18 mouse cellular contexts compared by ENCODE assay signal in the genomic region with DNA sequence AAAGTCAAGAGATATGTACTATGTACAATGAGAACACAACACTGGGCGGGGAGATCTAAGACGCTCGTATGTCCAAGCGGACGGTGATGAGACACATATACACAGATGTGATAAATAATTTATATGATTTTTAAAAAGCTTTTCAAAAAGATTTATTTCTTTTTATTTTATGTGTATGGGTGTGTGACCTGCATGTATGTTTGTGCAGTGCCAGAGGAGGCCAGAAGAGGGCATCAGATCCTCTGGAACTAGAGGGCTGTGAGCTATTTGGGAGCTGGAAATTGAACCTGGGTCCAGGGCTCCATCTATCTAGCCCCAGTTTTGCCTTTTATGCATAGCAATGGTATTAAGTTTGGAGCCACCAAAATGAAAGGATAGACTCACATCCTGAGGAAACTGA. TPM values are rescaled to one million over a fixed set of nuclear protein-coding genes. Genes with fewer than 3 reads are reported as not detected.
DNase-seq lines count a peak whose midpoint lies in the region; ATAC-seq and TF ChIP-seq lines count a peak whose summit lies in the region.
"Had no signal": no experiment of that assay in that cellular context is flagged by ENCODE, and none has a peak within 500 bp of the region (broad histone marks: within the 10 kb centered on the region; RNA-seq: fewer than 3 reads in every experiment).

No protein-coding gene starts in this region.

- DNase-seq in cerebellum, adult 2 months = no peak
- no peak for DNase-seq in cerebellum, adult 18-20 months
- DNase-seq in liver, adult 2 months (ENCODE audit: extremely low read depth, low read depth, low spot score) = no peak
- DNase-seq in liver, embryonic 11.5 days (ENCODE audit: low spot score) = no peak
- peak; percentile 53 for DNase-seq in ES-CJ7 (ENCODE audit: low read depth, low spot score)
- DNase-seq in lung, postnatal 36 days = peak; percentile 30
- no peak for DNase-seq in gastrocnemius, postnatal 14 days
- DNase-seq in right cerebral cortex, postnatal 14 days = no peak
- DNase-seq: embryo, embryonic 11 days; kidney, postnatal 10 days; right cerebral cortex, postnatal 25 days had no signal

- TF ChIP-seq POLR2A in cerebellum, adult 2 months (IDR thresholded peaks at IDR 0.05; ENCODE audit: borderline replicate concordance, insufficient read depth, low read length) = no peak
- no peak for TF ChIP-seq POLR2A in liver, adult 2 months (IDR thresholded peaks at IDR 0.05; ENCODE audit: extremely low read depth, insufficient read depth, low read length)

- no peaks in the 10 kb centered on the region for H3K27me3 ChIP-seq in cerebellum, adult 2 months (ENCODE audit: control insufficient read depth, insufficient read depth, low read length)
- no peaks in the 10 kb centered on the region for H3K27me3 ChIP-seq in liver, adult 2 months (ENCODE audit: control insufficient read depth, insufficient read depth, low read length)
- H3K27me3 ChIP-seq in liver, embryonic 11.5 days (replicated peaks; ENCODE audit: control insufficient read depth, insufficient read depth, low read length) = no peaks in the 10 kb centered on the region
- H3K27me3 ChIP-seq: forebrain, embryonic 13.5 days; megakaryocyte, embryonic 14.5 days; neural tube, embryonic 12.5 days had no signal

- H3K36me3 ChIP-seq in liver, adult 2 months (ENCODE audit: control insufficient read depth, insufficient read depth, low read length) = peaks cover 32% of the 10 kb centered on the region
- peaks cover 27% of the 10 kb centered on the region; the same call in 1 of the 2 replicates for H3K36me3 ChIP-seq in liver, embryonic 11.5 days (ENCODE audit: control insufficient read depth, insufficient read depth, low read length)

- H3K9me3 ChIP-seq in liver, embryonic 11.5 days (ENCODE audit: control insufficient read depth, low read length) = no peaks in the 10 kb centered on the region
- H3K9me3 ChIP-seq: forebrain, embryonic 13.5 days; limb, embryonic 10.5 days; megakaryocyte, embryonic 14.5 days; neural tube, embryonic 12.5 days had no signal

- H3K4me1 ChIP-seq in cerebellum, adult 2 months (ENCODE audit: control insufficient read depth, insufficient read depth, low read length) = no peaks in the 10 kb centered on the region
- no peaks in the 10 kb centered on the region for H3K4me1 ChIP-seq in liver, adult 2 months (ENCODE audit: control insufficient read depth, insufficient read depth, low read length)
- no peaks in the 10 kb centered on the region for H3K4me1 ChIP-seq in liver, embryonic 11.5 days (replicated peaks; ENCODE audit: control insufficient read depth, insufficient read depth, low read length)
- H3K4me1 ChIP-seq: forebrain, embryonic 13.5 days; limb, embryonic 10.5 days; megakaryocyte, embryonic 14.5 days; neural tube, embryonic 12.5 days had no signal

- H3K79me2 ChIP-seq in liver, adult 2 months (ENCODE audit: control insufficient read depth, insufficient read depth, low read length) = no peaks in the 10 kb centered on the region

- ATAC-seq in liver, embryonic 11.5 days (replicated peaks; ENCODE audit: low FRiP score) = no peak
- ATAC-seq: forebrain, embryonic 13.5 days had no signal

- no peak overlapping the region for H3K4me3 ChIP-seq in cerebellum, adult 2 months (replicated peaks; ENCODE audit: insufficient read depth, low read depth, low read length)
- H3K4me3 ChIP-seq in liver, adult 2 months (ENCODE audit: insufficient read depth, low read depth, low read length) = no peak overlapping the region
- no peak overlapping the region for H3K4me3 ChIP-seq in liver, embryonic 11.5 days (ENCODE audit: low read depth, low read length)
- H3K4me3 ChIP-seq: forebrain, embryonic 13.5 days; limb, embryonic 10.5 days; megakaryocyte, embryonic 14.5 days; neural tube, embryonic 12.5 days had no signal

- over 99% methylated on average over 5 of the region's 5 CpGs for WGBS in cerebellum, adult 2 months
- WGBS in liver, adult 2 months = 98% methylated on average over 5 of the region's 5 CpGs
- WGBS in liver, embryonic 11.5 days = 98% methylated on average over 5 of the region's 5 CpGs

- intact Hi-C loops in gastrocnemius, postnatal 14 days (cut with DNase I; ENCODE audit: low total_unique reads) = loop anchor here (5.0 kb wide), 1 partner anchor 49 kb away; no protein-coding TSS in a partner anchor

- no peak overlapping the region for H3K9ac ChIP-seq in liver, adult 2 months (ENCODE audit: low read depth, low read length)
- no peak overlapping the region for H3K9ac ChIP-seq in liver, embryonic 11.5 days (ENCODE audit: low read depth, low read length)
- H3K9ac ChIP-seq: forebrain, embryonic 13.5 days; neural tube, embryonic 12.5 days had no signal

- peak; percentile 23; the same call in 1 of the 2 replicates for TF ChIP-seq CTCF in cerebellum, adult 2 months (IDR thresholded peaks at IDR 0.05; ENCODE audit: borderline replicate concordance, insufficient read depth, low read depth, low read length)
- peak; percentile 18; the same call in 1 of the 2 replicates for TF ChIP-seq CTCF in liver, adult 2 months (IDR thresholded peaks at IDR 0.05; ENCODE audit: low read depth, low read length)

- H3K27ac ChIP-seq in cerebellum, adult 2 months (ENCODE audit: insufficient read depth, low read length) = no peak overlapping the region
- no peak overlapping the region for H3K27ac ChIP-seq in liver, adult 2 months (replicated peaks; ENCODE audit: insufficient read depth, low read depth, low read length)
- H3K27ac ChIP-seq in liver, embryonic 11.5 days (ENCODE audit: low read depth, low read length) = no peak overlapping the region
- H3K27ac ChIP-seq: forebrain, embryonic 13.5 days; limb, embryonic 10.5 days; neural tube, embryonic 12.5 days had no signal

- no peak overlapping the region for H3K4me2 ChIP-seq in liver, embryonic 11.5 days
- H3K4me2 ChIP-seq: forebrain, embryonic 13.5 days; neural tube, embryonic 12.5 days had no signal

RNA-seq across cellular contexts. Expression of a gene that starts 17.3 kb away (rescaled TPM):
- polyA plus RNA-seq in cerebellum, adult 2 months (2012; rRNA removed) = 24.0 and 24.3 TPM in 2 replicates
- total RNA-seq in liver, adult 2 months (2014; rRNA removed) = 4.0 and 4.1 TPM in 2 replicates
- polyA plus RNA-seq in liver, adult 2 months (2012; rRNA removed) = 2.1 and 2.7 TPM in 2 replicates
- 11.8 and 12.1 TPM in 2 replicates for polyA plus RNA-seq in liver, embryonic 11.5 days (2014; fragmentation: Nextera tagmentation; extraction: Ambion mirVana)
- 10 to 100 TPM in 1 of 2 experiments, 1 to 10 TPM in 1; 9.3 to 14.5 TPM for total RNA-seq in gastrocnemius, postnatal 14 days (2021)

RNA-seq across cellular contexts. Expression of a gene that starts 27.7 kb away (rescaled TPM):
- polyA plus RNA-seq in cerebellum, adult 2 months (2012; rRNA removed) = not detected in 2 replicates
- not detected in 2 replicates for total RNA-seq in liver, adult 2 months (2014; rRNA removed)
- not detected in 2 replicates for polyA plus RNA-seq in liver, adult 2 months (2012; rRNA removed)
- polyA plus RNA-seq in liver, embryonic 11.5 days (2014; fragmentation: Nextera tagmentation; extraction: Ambion mirVana) = not detected in 2 replicates
- total RNA-seq in gastrocnemius, postnatal 14 days (2021) = not detected
- total RNA-seq: hematopoietic stem cell, adult 5-6 weeks had no signal
- polyA plus RNA-seq: C2C12; forebrain, embryonic 13.5 days; gonadal fat pad, adult 2 months; limb, embryonic 10.5 days had no signal

RNA-seq across cellular contexts. Expression of a gene that starts 29.6 kb away (rescaled TPM):
- polyA plus RNA-seq in cerebellum, adult 2 months (2012; rRNA removed) = 3.0 TPM in 2 replicates
- under 0.01 TPM in 1 of 2 replicates, not detected in the other for total RNA-seq in liver, adult 2 months (2014; rRNA removed)
- not detected in 2 replicates for polyA plus RNA-seq in liver, adult 2 months (2012; rRNA removed)
- 12.8 and 14.2 TPM in 2 replicates for polyA plus RNA-seq in liver, embryonic 11.5 days (2014; fragmentation: Nextera tagmentation; extraction: Ambion mirVana)
- 1 to 10 TPM; 2.6 to 5.6 TPM for total RNA-seq in gastrocnemius, postnatal 14 days (2021)
- total RNA-seq: hematopoietic stem cell, adult 5-6 weeks had no signal

RNA-seq across cellular contexts. Expression of a gene that starts 54.0 kb away (rescaled TPM):
- 54.4 and 57.9 TPM in 2 replicates for polyA plus RNA-seq in cerebellum, adult 2 months (2012; rRNA removed)
- total RNA-seq in liver, adult 2 months (2014; rRNA removed) = 9.3 and 16.3 TPM in 2 replicates
- polyA plus RNA-seq in liver, adult 2 months (2012; rRNA removed) = 5.0 and 9.4 TPM in 2 replicates
- polyA plus RNA-seq in liver, embryonic 11.5 days (2014; fragmentation: Nextera tagmentation; extraction: Ambion mirVana) = 14.4 and 17.2 TPM in 2 replicates
- total RNA-seq in gastrocnemius, postnatal 14 days (2021) = 10 to 100 TPM; 12.2 to 17.0 TPM

RNA-seq across cellular contexts. Expression of a gene that starts 54.1 kb away (rescaled TPM):
- 0.57 and 0.59 TPM in 2 replicates for polyA plus RNA-seq in cerebellum, adult 2 months (2012; rRNA removed)
- total RNA-seq in liver, adult 2 months (2014; rRNA removed) = 0.34 and 0.46 TPM in 2 replicates
- 0.04 and 0.11 TPM in 2 replicates for polyA plus RNA-seq in liver, adult 2 months (2012; rRNA removed)
- 27.7 and 30.7 TPM in 2 replicates for polyA plus RNA-seq in liver, embryonic 11.5 days (2014; fragmentation: Nextera tagmentation; extraction: Ambion mirVana)
- total RNA-seq in gastrocnemius, postnatal 14 days (2021) = 1 to 10 TPM in 1 of 2 experiments, under 1 TPM in 1; 0.66 to 1.1 TPM

Comparison
In these comparisons a context has a peak if more than half of its experiments do, and no peak if none do; other contexts are left out.
1. DNase-seq: peak in ES-CJ7 (single experiment) and lung, postnatal 36 days (single experiment); none in cerebellum, adult 2 months (0 of 2), cerebellum, adult 18-20 months (0 of 2), liver, adult 2 months (single experiment), liver, embryonic 11.5 days (single experiment), gastrocnemius, postnatal 14 days (single experiment) and right cerebral cortex, postnatal 14 days (single experiment).